30 mouse cellular contexts compared by ENCODE assay signal in genomic region chr2:101727787-101728186, GRCm38 (mm10). TPM values are rescaled to one million over a fixed set of nuclear protein-coding genes. Genes with fewer than 3 reads are reported as not detected.
DNase-seq lines count a peak whose midpoint lies in the region; ATAC-seq lines count a peak whose summit lies in the region.
"Had no signal": no experiment of that assay in that cellular context is flagged by ENCODE, and none has a peak within 500 bp of the region (broad histone marks: within the 10 kb centered on the region; RNA-seq: fewer than 3 reads in every experiment).

No protein-coding gene starts in this region.

- H3K4me3 ChIP-seq in forebrain, embryonic 10.5 days = no peak overlapping the region
- H3K4me3 ChIP-seq in forebrain, embryonic 14.5 days (ENCODE audit: low read depth, low read length) = no peak overlapping the region
- H3K4me3 ChIP-seq: embryonic facial prominence, embryonic 12.5 days; forebrain, embryonic 12.5 days; heart, embryonic 10.5 days; liver, embryonic 15.5 days; lung, embryonic 15.5 days; megakaryocyte, embryonic 14.5 days; midbrain, embryonic 13.5 days; neural tube, embryonic 13.5 days had no signal

- no peak overlapping the region for H3K9ac ChIP-seq in forebrain, embryonic 14.5 days (ENCODE audit: low read length)
- H3K9ac ChIP-seq: embryonic facial prominence, embryonic 12.5 days; forebrain, embryonic 12.5 days; liver, embryonic 15.5 days; lung, embryonic 15.5 days; midbrain, embryonic 13.5 days; neural tube, embryonic 13.5 days had no signal

- no peak overlapping the region for H3K4me2 ChIP-seq in forebrain, embryonic 14.5 days (ENCODE audit: low read length)
- H3K4me2 ChIP-seq: embryonic facial prominence, embryonic 12.5 days; forebrain, embryonic 12.5 days; liver, embryonic 15.5 days; lung, embryonic 15.5 days; midbrain, embryonic 13.5 days; neural tube, embryonic 13.5 days had no signal

- H3K27me3 ChIP-seq in forebrain, embryonic 10.5 days (ENCODE audit: poor library complexity, severe bottlenecking) = no peaks in the 10 kb centered on the region
- H3K27me3 ChIP-seq in forebrain, embryonic 14.5 days (replicated peaks; ENCODE audit: control insufficient read depth, insufficient read depth, low read length) = no peaks in the 10 kb centered on the region
- H3K27me3 ChIP-seq: embryonic facial prominence, embryonic 12.5 days; forebrain, embryonic 12.5 days; liver, embryonic 15.5 days; lung, embryonic 15.5 days; megakaryocyte, embryonic 14.5 days; midbrain, embryonic 13.5 days; neural tube, embryonic 13.5 days had no signal

- peak overlapping the region; percentile 51; the same call in 1 of the 2 replicates for H3K27ac ChIP-seq in forebrain, embryonic 10.5 days
- H3K27ac ChIP-seq in forebrain, embryonic 14.5 days (ENCODE audit: low read depth, low read length) = no peak overlapping the region
- H3K27ac ChIP-seq: embryonic facial prominence, embryonic 12.5 days; forebrain, embryonic 12.5 days; heart, embryonic 10.5 days; liver, embryonic 15.5 days; lung, embryonic 15.5 days; midbrain, embryonic 13.5 days; neural tube, embryonic 13.5 days had no signal

- H3K9me3 ChIP-seq in forebrain, embryonic 10.5 days = no peaks in the 10 kb centered on the region
- no peaks in the 10 kb centered on the region for H3K9me3 ChIP-seq in forebrain, embryonic 14.5 days (replicated peaks; ENCODE audit: control insufficient read depth, low read length)
- H3K9me3 ChIP-seq: embryonic facial prominence, embryonic 12.5 days; forebrain, embryonic 12.5 days; heart, embryonic 10.5 days; liver, embryonic 15.5 days; lung, embryonic 15.5 days; megakaryocyte, embryonic 14.5 days; midbrain, embryonic 13.5 days; neural tube, embryonic 13.5 days had no signal

- peaks cover 56% of the 10 kb centered on the region for H3K36me3 ChIP-seq in forebrain, embryonic 10.5 days (replicated peaks)
- no peaks in the 10 kb centered on the region for H3K36me3 ChIP-seq in forebrain, embryonic 14.5 days (ENCODE audit: control insufficient read depth, insufficient read depth, low read length)
- H3K36me3 ChIP-seq: liver, embryonic 15.5 days; midbrain, embryonic 13.5 days; neural tube, embryonic 13.5 days had no signal

- peaks cover 35% of the 10 kb centered on the region for H3K4me1 ChIP-seq in forebrain, embryonic 10.5 days
- peaks cover 6% of the 10 kb centered on the region for H3K4me1 ChIP-seq in forebrain, embryonic 14.5 days (ENCODE audit: control insufficient read depth, insufficient read depth, low read length)
- H3K4me1 ChIP-seq: liver, embryonic 15.5 days had no signal

- ATAC-seq in forebrain, embryonic 14.5 days = no peak
- ATAC-seq: activated CD4-positive, CD25-positive, alpha-beta regulatory T cell, adult 4 months; intestine, embryonic 16.5 days; midbrain, embryonic 13.5 days had no signal

- no peak for DNase-seq in forebrain, embryonic 10.5 days (ENCODE audit: extremely low spot score, low spot score)
- no peak for DNase-seq in forebrain, embryonic 14.5 days (ENCODE audit: low spot score)
- DNase-seq in kidney, adult 11 months = peak; percentile 28
- DNase-seq in kidney, postnatal 10 days = no peak
- DNase-seq in lung, postnatal 36 days = peak; percentile 9
- no peak for DNase-seq in lung, postnatal 4 days
- DNase-seq in adipocyte (ENCODE audit: low spot score) = peak; percentile 29
- no peak for DNase-seq in frontal cortex, postnatal 36 days (ENCODE audit: low spot score in 2 of 2)
- DNase-seq: adrenal gland, adult 8-10 months; cerebellum, adult 9-10 months; cerebellum, postnatal 36 days; gastrocnemius, postnatal 25 days; heart, adult 11 months; heart, postnatal 36 days; layer of hippocampus, postnatal 36 days; left cerebral cortex, postnatal 4 days; right cerebral cortex, adult 18-20 months; spleen, adult 18-20 months; thymus, adult 18-20 months; thymus, postnatal 25 days had no signal

RNA-seq across cellular contexts. Expression of gene Traf6, which starts 49.6 kb away (rescaled TPM):
- 17.9 and 18.5 TPM in 2 replicates for polyA plus RNA-seq in forebrain, embryonic 10.5 days (2016; fragmentation: Nextera tagmentation; extraction: Ambion mirVana)
- polyA plus RNA-seq in forebrain, embryonic 14.5 days (2014; fragmentation: Nextera tagmentation; extraction: Ambion mirVana) = 12.8 and 13.1 TPM in 2 replicates

Comparison
In these comparisons a context has a peak if more than half of its experiments do, and no peak if none do; other contexts are left out.
1. DNase-seq: peak in kidney, adult 11 months (single experiment), lung, postnatal 36 days (single experiment) and adipocyte (single experiment); none in forebrain, embryonic 10.5 days (single experiment), forebrain, embryonic 14.5 days (single experiment), kidney, postnatal 10 days (single experiment), lung, postnatal 4 days (0 of 2) and frontal cortex, postnatal 36 days (0 of 2).